Mouse (Mus musculus) stomach, postnatal 0 days (tissue): Measurements from ENCODE around the gene Os9. TPM values are rescaled to one million over a fixed set of nuclear protein-coding genes. Genes with fewer than 3 reads are reported as not detected.
"Not testable (repeated sequence)": the region's sequence is repeated elsewhere in the genome, so short reads cannot be mapped to it uniquely, and the experiment has no call there.

Experiments used
- ATAC-seq: fragments of 200-750 bp; cut with Nextera tagmentation; 2 replicates; pipeline ENCODE4 v1.8.0; 2017; ENCODE audit not compliant: low FRiP score, low TSS enrichment
- DNase-seq: peaks from one replicate; pipeline ENCODE4 v3.0.0-alpha.2; 2016; ENCODE audit warnings: low spot score
- H3K27ac ChIP-seq: fragments of 300-500 bp; sonication (generic); replicated peaks from 2 replicates; pipeline ENCODE4 v1.5.1; 2014; ENCODE audit warnings: mild to moderate bottlenecking, control low read depth
- H3K27me3 ChIP-seq: fragments of 300-500 bp; sonication (generic); 2 replicates; pipeline ENCODE4 v1.6.1; 2014; ENCODE audit warnings: low read length; ENCODE audit not compliant: control insufficient read depth, insufficient read depth
- H3K36me3 ChIP-seq: fragments of 300-500 bp; sonication (generic); 2 replicates; pipeline ENCODE4 v1.6.1; 2014; ENCODE audit warnings: low read length, mixed read lengths; ENCODE audit not compliant: control insufficient read depth, insufficient read depth
- H3K4me1 ChIP-seq: fragments of 300-500 bp; sonication (generic); replicated peaks from 2 replicates; pipeline ENCODE4 v1.6.1; 2014; ENCODE audit warnings: antibody characterized with exemption; ENCODE audit not compliant: control insufficient read depth, insufficient read depth
- H3K4me2 ChIP-seq: fragments of 300-500 bp; sonication (generic); replicated peaks from 2 replicates; pipeline ENCODE4 v1.6.1; 2014; ENCODE audit warnings: low read depth, mild to moderate bottlenecking, control low read depth, moderate library complexity
- H3K4me3 ChIP-seq: fragments of 300-500 bp; sonication (generic); 2 replicates; pipeline ENCODE4 v1.5.1; 2014; ENCODE audit warnings: low read depth, low read length, control low read depth
- H3K9ac ChIP-seq: fragments of 300-500 bp; sonication (generic); 2 replicates; pipeline ENCODE4 v1.6.1; 2014; ENCODE audit warnings: mild to moderate bottlenecking, low read length, control low read depth, mixed read lengths
- H3K9me3 ChIP-seq: fragments of 300-500 bp; sonication (generic); 2 replicates; pipeline ENCODE4 v1.6.1; 2016; ENCODE audit warnings: low read length; ENCODE audit not compliant: control insufficient read depth
- CTCF ChIP-seq: IDR thresholded peaks from 2 replicates; pipeline ENCODE4 v1.5.1; 2016; ENCODE audit warnings: antibody characterized with exemption, low read depth, mild to moderate bottlenecking, moderate library complexity
- EP300 ChIP-seq: optimal IDR thresholded peaks from 2 replicates; pipeline ENCODE3; 2016; ENCODE audit warnings: antibody characterized with exemption
- WGBS: fragments of 180-500 bp; shearing (Covaris S2); extraction: QIAGEN DNeasy Blood & Tissue Kit; methylation state at CpG from one replicate; pipeline ENCODE4 v1.1.7; 2014; 5-methylcytosine and 5-hydroxymethylcytosine counted together
- polyA plus RNA-seq: library from polyadenylated mRNA; unstranded; fragments of >200 nt; fragmentation: Nextera tagmentation; extraction: Ambion mirVana; gene quantifications from 2 replicates; pipeline ENCODE4 v1.2.1, GENCODE M21; 2015

Os9 gene
- polyA plus RNA-seq, 1 experiment from 2014 or later, result 81.9 TPM

- H3K36me3 ChIP-seq, result no peaks in the 10 kb centered on the region
- no peak overlapping the region for H3K4me3 ChIP-seq
- no peak overlapping the region for H3K4me2 ChIP-seq
- no peaks in the 10 kb centered on the region for H3K4me1 ChIP-seq
- ATAC-seq, result no peak
- H3K27ac ChIP-seq, result 0 out of 2 replicates have a peak overlapping the region, but pooled peaks have one; percentile 30
- DNase-seq, result no peak
- TF ChIP-seq CTCF (no peak), EP300 (no peak)
- H3K9me3 ChIP-seq, result no peaks in the 10 kb centered on the region
- WGBS, result 55% methylated on average over 4 of the region's 4 CpGs
- H3K27me3 ChIP-seq, result no peaks in the 10 kb centered on the region
- H3K9ac ChIP-seq, result no peak overlapping the region
Measured at GRCm38 (mm10) chr10:127136510-127136909, 15.6 kb upstream of the Os9 start.

GRCm38 (mm10) chr10:127135118-127135836 lies 14.3 kb upstream of the Os9 start:
- DNase-seq, result no peak
- Histone ChIP-seq H3K4me3 (no peak overlapping the region), H3K27ac (no peak overlapping the region), H3K9me3 (no peaks in the 10 kb centered on the region), H3K9ac (no peak overlapping the region), H3K27me3 (no peaks in the 10 kb centered on the region), H3K4me1 (no peaks in the 10 kb centered on the region), H3K4me2 (no peak overlapping the region), H3K36me3 (no peaks in the 10 kb centered on the region)
- ATAC-seq, result no peak
- no peak for TF ChIP-seq CTCF
- no peak for TF ChIP-seq EP300
- WGBS, result 41% methylated on average over 8 of the region's 8 CpGs

DNA sequence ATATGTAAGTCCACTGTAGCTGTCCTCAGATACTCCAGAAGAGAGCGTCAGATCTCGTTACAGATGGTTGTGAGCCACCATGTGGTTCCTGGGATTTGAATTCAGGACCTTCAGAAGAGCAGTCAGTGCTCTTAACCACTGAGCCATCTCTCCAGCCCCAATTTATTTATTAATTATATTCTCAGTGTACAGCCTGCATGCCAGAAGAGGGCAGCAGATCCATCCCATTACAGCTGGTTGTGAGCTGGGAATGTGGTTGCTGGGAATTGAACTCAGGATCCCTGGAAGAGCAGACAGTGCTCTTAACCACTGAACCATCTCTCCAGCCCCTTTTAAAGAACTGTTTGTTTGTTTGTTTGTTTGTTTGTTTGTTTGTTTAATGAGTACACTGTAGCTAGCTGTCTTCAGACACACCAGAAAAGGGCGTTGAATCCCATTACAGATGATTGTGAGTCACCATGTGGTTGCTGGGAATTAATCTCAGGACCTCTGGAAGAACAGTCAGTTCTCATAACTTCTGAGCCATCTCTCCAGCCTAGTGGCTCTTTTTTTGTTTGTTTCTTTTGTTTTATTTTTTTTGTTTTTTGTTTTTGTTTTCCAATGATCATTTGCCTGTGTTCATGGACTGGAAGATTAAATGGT lies 13.6 kb upstream of the Os9 start:
- H3K36me3 ChIP-seq, H3K27ac ChIP-seq, H3K4me2 ChIP-seq, H3K9me3 ChIP-seq, H3K4me3 ChIP-seq, H3K27me3 ChIP-seq, H3K9ac ChIP-seq, H3K4me1 ChIP-seq, ATAC-seq: not testable (repeated sequence)
- peak; percentile 52 for DNase-seq
- peak; percentile 73 for TF ChIP-seq CTCF
- WGBS, result 52% methylated on average over 3 of the region's 3 CpGs

GRCm38 (mm10) chr10:127132469-127132868 lies 11.5 kb upstream of the Os9 start:
- H3K27me3 ChIP-seq, result no peaks in the 10 kb centered on the region
- DNase-seq, result no peak
- H3K4me1 ChIP-seq, result no peaks in the 10 kb centered on the region
- no peak for TF ChIP-seq EP300
- TF ChIP-seq CTCF, result no peak
- H3K27ac ChIP-seq, result no peak overlapping the region
- no peak for ATAC-seq
- H3K4me3 ChIP-seq, result no peak overlapping the region
- no peak overlapping the region for H3K4me2 ChIP-seq
- H3K9me3 ChIP-seq, result no peaks in the 10 kb centered on the region
- 57% methylated on average over 5 of the region's 5 CpGs for WGBS
- 0 out of 2 replicates have a peak overlapping the region, but pooled peaks have one; percentile 13 for H3K9ac ChIP-seq
- H3K36me3 ChIP-seq, result no peaks in the 10 kb centered on the region

- H3K27ac ChIP-seq, result no peak overlapping the region
- no peaks in the 10 kb centered on the region for H3K27me3 ChIP-seq
- H3K4me2 ChIP-seq, result no peak overlapping the region
- H3K4me1 ChIP-seq, result no peaks in the 10 kb centered on the region
- ATAC-seq, result no peak
- H3K4me3 ChIP-seq, result no peak overlapping the region
- no peaks in the 10 kb centered on the region for H3K36me3 ChIP-seq
- no peak for DNase-seq
- H3K9me3 ChIP-seq, result no peaks in the 10 kb centered on the region
- H3K9ac ChIP-seq, result no peak overlapping the region
- 0 out of 2 replicates have a peak, but pooled peaks have one; percentile 1 for TF ChIP-seq CTCF
- TF ChIP-seq EP300, result no peak
- 70% methylated on average over 4 of the region's 4 CpGs for WGBS
Measured at GRCm38 (mm10) chr10:127129431-127129830, 8.5 kb upstream of the Os9 start.

GRCm38 (mm10) chr10:127127711-127128279 lies 6.9 kb upstream of the Os9 start:
- 66% methylated on average over 7 of the region's 7 CpGs for WGBS
- no peak overlapping the region for H3K4me2 ChIP-seq
- H3K27me3 ChIP-seq, result no peaks in the 10 kb centered on the region
- DNase-seq, result no peak
- no peaks in the 10 kb centered on the region for H3K9me3 ChIP-seq
- TF ChIP-seq EP300 (no peak), CTCF (no peak)
- H3K27ac ChIP-seq, result no peak overlapping the region
- H3K9ac ChIP-seq, result no peak overlapping the region
- H3K4me3 ChIP-seq, result no peak overlapping the region
- H3K4me1 ChIP-seq, result no peaks in the 10 kb centered on the region
- ATAC-seq, result no peak
- no peaks in the 10 kb centered on the region for H3K36me3 ChIP-seq
